Mouse (Mus musculus): ENCODE data around the gene Atxn3.

DNA sequence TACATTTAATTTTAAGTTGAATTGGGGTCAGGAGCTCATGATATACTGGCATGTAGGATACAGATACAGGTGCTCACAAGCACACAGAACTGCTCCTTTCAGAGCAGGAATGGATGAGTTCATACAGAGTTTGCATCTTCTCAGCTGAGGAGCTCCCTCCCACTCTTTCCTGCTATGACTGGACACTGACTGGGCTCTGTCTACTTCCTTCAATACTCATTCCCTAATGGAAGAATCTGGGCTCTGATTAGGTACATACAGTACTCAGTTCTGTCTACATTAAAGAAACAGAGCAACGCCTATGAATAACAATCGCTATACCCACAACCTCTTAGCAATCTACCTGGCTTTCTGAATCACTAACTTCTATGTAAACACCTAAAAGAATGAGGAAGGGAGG, 65.2 kb downstream of the Atxn3 start:
- TF ChIP-seq POLR2A (IDR thresholded peaks at IDR 0.05; ENCODE audit: extremely low read depth, insufficient read depth, low read length): no peak
- TF ChIP-seq CTCF (IDR thresholded peaks at IDR 0.05; ENCODE audit: extremely low read depth, insufficient read depth, low read length): no peak
